25 mouse cellular contexts compared by ENCODE assay signal in the genomic region with DNA sequence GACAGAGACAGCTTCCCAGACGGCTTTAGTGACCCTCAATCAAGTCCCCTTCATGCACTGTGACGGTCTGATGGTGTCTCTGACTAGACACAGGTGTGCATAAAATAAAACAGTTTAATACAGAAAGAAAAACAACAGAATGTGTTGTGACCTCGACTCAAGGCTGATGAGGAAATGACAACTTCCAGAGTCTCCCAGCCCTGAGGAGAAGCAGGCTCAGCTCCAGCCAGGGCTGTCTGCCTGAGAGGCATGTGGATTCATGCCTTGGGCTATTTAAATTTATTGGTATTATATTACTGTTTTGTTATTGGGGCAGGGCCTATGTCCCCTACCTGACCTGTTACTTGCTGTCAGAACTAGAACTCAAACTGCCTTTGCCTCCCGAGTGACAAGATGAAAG. TPM values are rescaled to one million over a fixed set of nuclear protein-coding genes. Genes with fewer than 3 reads are reported as not detected.
A peak's percentile ranks its signal among the peaks of the same experiment; 100 is the strongest.
DNase-seq lines count a peak whose midpoint lies in the region; TF ChIP-seq lines count a peak whose summit lies in the region.
"Had no signal": no experiment of that assay in that cellular context is flagged by ENCODE, and none has a peak within 500 bp of the region (broad histone marks: within the 10 kb centered on the region; RNA-seq: fewer than 3 reads in every experiment).

No protein-coding gene starts in this region.

- TF ChIP-seq CTCF in gastrocnemius, adult 2 months (IDR thresholded peaks at IDR 0.05), result no peak

- H3K4me3 ChIP-seq in gastrocnemius, adult 2 months, result no peak overlapping the region
- H3K4me3 ChIP-seq: embryonic facial prominence, embryonic 10.5 days; embryonic facial prominence, embryonic 13.5 days; erythroblast, embryonic 14.5 days; forebrain, embryonic 13.5 days; heart, adult 2 months; heart, embryonic 10.5 days; heart, embryonic 13.5 days had no signal

- intact Hi-C loops in gastrocnemius, adult 2 months (cut with DNase I), result loop anchor here (5.0 kb wide), 1 partner anchor 36 kb away; a partner anchor contains a TSS

- H3K27ac ChIP-seq in gastrocnemius, adult 2 months, result peak overlapping the region; percentile 70
- H3K27ac ChIP-seq: embryonic facial prominence, embryonic 10.5 days; embryonic facial prominence, embryonic 13.5 days; forebrain, embryonic 13.5 days; heart, adult 2 months; heart, embryonic 13.5 days; hindbrain, embryonic 14.5 days; hindbrain, postnatal 0 days had no signal

- peak; percentile 50 for DNase-seq in adrenal gland, postnatal 14 days
- DNase-seq in adrenal gland, adult 18-20 months (ENCODE audit: low spot score in 2 of 2), result no peak
- DNase-seq in gastrocnemius, adult 2 months, result no peak
- no peak for DNase-seq in gastrocnemius, postnatal 10 days
- peak; percentile 14 for DNase-seq in adipocyte (ENCODE audit: low spot score)
- peak; percentile 45 to 55 for DNase-seq in adrenal gland, postnatal 36 days
- DNase-seq: cerebellum, adult 11-12 months; cerebellum, adult 8-10 months; cerebellum, postnatal 10 days; cerebellum, postnatal 36 days; embryo, embryonic 11 days; forebrain, postnatal 0 days; gastrocnemius, postnatal 36 days; heart, adult 2 months; heart, postnatal 14 days; heart, postnatal 4 days; kidney, adult 18-20 months had no signal

RNA-seq across cellular contexts. Expression of a gene that starts 37.5 kb away (rescaled TPM):
- 20.0 and 26.2 TPM in 2 replicates for total RNA-seq in adrenal gland, postnatal 14 days (2021)
- total RNA-seq in adrenal gland, adult 18-20 months (2021), result 10 to 100 TPM; 20.4 to 34.1 TPM
- total RNA-seq in gastrocnemius, adult 2 months (2021), result 10 to 100 TPM; 42.0 to 49.3 TPM
- 10 to 100 TPM; 37.3 to 38.0 TPM for total RNA-seq in gastrocnemius, postnatal 10 days (2021)
- total RNA-seq in adrenal gland, postnatal 36 days (2021), result 10 to 100 TPM; 28.3 to 29.7 TPM

RNA-seq across cellular contexts. Expression of a gene that starts 45.3 kb away (rescaled TPM):
- total RNA-seq in adrenal gland, postnatal 14 days (2021), result 35.6 and 37.6 TPM in 2 replicates
- 10 to 100 TPM; 35.7 to 51.2 TPM for total RNA-seq in adrenal gland, adult 18-20 months (2021)
- total RNA-seq in gastrocnemius, adult 2 months (2021), result 10 to 100 TPM; 29.0 to 45.0 TPM
- 10 to 100 TPM; 40.1 to 55.2 TPM for total RNA-seq in gastrocnemius, postnatal 10 days (2021)
- 10 to 100 TPM; 45.9 to 48.6 TPM for total RNA-seq in adrenal gland, postnatal 36 days (2021)

Comparison
In these comparisons a context has a peak if more than half of its experiments do, and no peak if none do; other contexts are left out.
1. DNase-seq: peak in adrenal gland, postnatal 14 days (single experiment), adipocyte (single experiment) and adrenal gland, postnatal 36 days (2 of 2); none in adrenal gland, adult 18-20 months (0 of 2), gastrocnemius, adult 2 months (single experiment) and gastrocnemius, postnatal 10 days (single experiment).